Mouse (Mus musculus) B cell, adult 2 months (primary cell): ENCODE results near the gene Arhgef10l.
"Not testable (repeated sequence)": the region's sequence is repeated elsewhere in the genome, so short reads cannot be mapped to it uniquely, and the experiment has no call there.

Source experiments
- DNase-seq, 2 experiments: peaks; one replicate each; pipeline ENCODE4 v3.0.0; 2022

Arhgef10l gene

GRCm38 (mm10) chr4:140567911-140568480, 97.8 kb downstream of the Arhgef10l start:
- no peak for DNase-seq

- DNase-seq, result peak; percentile 74
Observed at GRCm38 (mm10) chr4:140566785-140567184, 99.0 kb downstream of the Arhgef10l start.

- DNase-seq, result not testable (repeated sequence)
Observed at GRCm38 (mm10) chr4:140564459-140564858, 101.4 kb downstream of the Arhgef10l start.

GRCm38 (mm10) chr4:140562461-140563178, 103.2 kb downstream of the Arhgef10l start:
- no peak for DNase-seq

- DNase-seq, result peak; percentile 36 to 38
Observed at GRCm38 (mm10) chr4:140561744-140562143, 104.1 kb downstream of the Arhgef10l start.

GRCm38 (mm10) chr4:140559862-140560261, 106.0 kb downstream of the Arhgef10l start:
- peak; percentile 39 to 42 for DNase-seq

- DNase-seq, result no peak
Observed at GRCm38 (mm10) chr4:140558193-140558592, 107.6 kb downstream of the Arhgef10l start.

GRCm38 (mm10) chr4:140556561-140556960, 109.3 kb downstream of the Arhgef10l start:
- no peak for DNase-seq

- peak; percentile 80 for DNase-seq
Observed at GRCm38 (mm10) chr4:140555273-140555672, 110.5 kb downstream of the Arhgef10l start.

- no peak for DNase-seq
Observed at GRCm38 (mm10) chr4:140554552-140554951, 111.3 kb downstream of the Arhgef10l start.

- DNase-seq, result no peak
Observed at GRCm38 (mm10) chr4:140551766-140552165, 114.0 kb downstream of the Arhgef10l start.

- DNase-seq, result peak; percentile 21 to 24
Observed at GRCm38 (mm10) chr4:140550670-140551069, 115.1 kb downstream of the Arhgef10l start.

GRCm38 (mm10) chr4:140549975-140550374, 115.8 kb downstream of the Arhgef10l start:
- no peak for DNase-seq

GRCm38 (mm10) chr4:140547488-140547887, 118.3 kb downstream of the Arhgef10l start:
- DNase-seq, result peak; percentile 64 to 69

GRCm38 (mm10) chr4:140539125-140539524, 126.7 kb downstream of the Arhgef10l start:
- DNase-seq, result peak; percentile 49 to 56

GRCm38 (mm10) chr4:140537561-140538021, 128.2 kb downstream of the Arhgef10l start:
- DNase-seq, result no peak

- DNase-seq, result no peak
Observed at GRCm38 (mm10) chr4:140535323-140535722, 130.5 kb downstream of the Arhgef10l start.

GRCm38 (mm10) chr4:140532270-140532669, 133.5 kb downstream of the Arhgef10l start:
- DNase-seq, result no peak

GRCm38 (mm10) chr4:140531024-140531423, 134.8 kb downstream of the Arhgef10l start:
- DNase-seq, result no peak

GRCm38 (mm10) chr4:140529735-140530134, 136.1 kb downstream of the Arhgef10l start:
- no peak for DNase-seq

- DNase-seq, result no peak
Observed at GRCm38 (mm10) chr4:140528443-140528842, 137.4 kb downstream of the Arhgef10l start.

GRCm38 (mm10) chr4:140525674-140526177, 140.1 kb downstream of the Arhgef10l start:
- no peak for DNase-seq

GRCm38 (mm10) chr4:140524927-140525326, 140.9 kb downstream of the Arhgef10l start:
- DNase-seq, result no peak

- DNase-seq, result no peak
Observed at GRCm38 (mm10) chr4:140522873-140523272, 142.9 kb downstream of the Arhgef10l start.
